In genomic region chr17:63205316-63205715, GRCm38 (mm10) we compare ENCODE assay signal across 13 mouse cellular contexts.
"Had no signal": no experiment of that assay in that cellular context is flagged by ENCODE, and none has a peak within 500 bp of the region (broad histone marks: within the 10 kb centered on the region; RNA-seq: fewer than 3 reads in every experiment).

No protein-coding gene starts in this region.

- H3K9ac ChIP-seq: limb, embryonic 15.5 days; lung, embryonic 14.5 days; neural tube, embryonic 13.5 days had no signal

- H3K9me3 ChIP-seq: limb, embryonic 15.5 days; megakaryocyte, embryonic 14.5 days; neural tube, embryonic 13.5 days had no signal

- H3K4me2 ChIP-seq: limb, embryonic 15.5 days; lung, embryonic 14.5 days; neural tube, embryonic 13.5 days had no signal

- H3K27me3 ChIP-seq: limb, embryonic 15.5 days; megakaryocyte, embryonic 14.5 days; neural tube, embryonic 13.5 days had no signal

- ATAC-seq: hindbrain, postnatal 0 days; midbrain, embryonic 16.5 days had no signal

- H3K27ac ChIP-seq: hindbrain, postnatal 0 days; left cerebral cortex, adult 2 months; limb, embryonic 15.5 days; neural tube, embryonic 13.5 days; stomach, postnatal 0 days had no signal

- DNase-seq: kidney, adult 18-20 months; kidney, postnatal 10 days; lung, embryonic 14.5 days; lung, postnatal 10 days; lung, postnatal 4 days; thymus, postnatal 4 days had no signal

- H3K4me3 ChIP-seq: left cerebral cortex, adult 2 months; limb, embryonic 15.5 days; megakaryocyte, embryonic 14.5 days; neural tube, embryonic 13.5 days had no signal

- H3K4me1 ChIP-seq: neural tube, embryonic 13.5 days had no signal

- H3K36me3 ChIP-seq: limb, embryonic 15.5 days; neural tube, embryonic 13.5 days had no signal
